In the genomic region with DNA sequence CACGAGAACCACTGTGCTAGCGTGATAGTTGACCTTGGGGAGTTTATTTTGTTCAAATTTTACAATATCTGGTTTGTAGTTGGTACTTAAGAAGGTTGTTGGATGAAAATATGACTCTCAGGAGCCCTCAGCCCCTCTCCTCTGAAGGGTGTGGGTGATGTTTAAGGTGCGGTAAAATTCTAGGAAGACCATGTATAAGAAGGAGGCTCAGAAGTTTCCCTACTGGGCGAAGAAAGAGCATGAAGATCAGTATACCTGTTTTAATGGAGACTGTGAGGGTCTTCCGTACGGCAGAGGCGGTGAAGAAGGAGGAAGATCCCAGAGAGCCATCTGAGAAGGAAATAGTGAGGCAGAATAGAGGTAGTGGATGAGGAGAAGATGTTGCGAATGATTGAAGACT, we compare ENCODE assay signal across 34 mouse cellular contexts. TPM values are rescaled to one million over a fixed set of nuclear protein-coding genes. Genes with fewer than 3 reads are reported as not detected.
"Had no signal": no experiment of that assay in that cellular context is flagged by ENCODE, and none has a peak within 500 bp of the region (broad histone marks: within the 10 kb centered on the region; RNA-seq: fewer than 3 reads in every experiment).

No protein-coding gene starts in this region.

- H3K27me3 ChIP-seq: limb, embryonic 12.5 days; limb, embryonic 13.5 days; limb, embryonic 15.5 days; liver, embryonic 12.5 days; liver, embryonic 13.5 days; liver, embryonic 15.5 days; lung, embryonic 15.5 days; megakaryocyte, embryonic 14.5 days; midbrain, embryonic 12.5 days; midbrain, embryonic 13.5 days; midbrain, embryonic 15.5 days; neural tube, embryonic 12.5 days had no signal

- H3K9me3 ChIP-seq: limb, embryonic 10.5 days; limb, embryonic 12.5 days; limb, embryonic 13.5 days; limb, embryonic 15.5 days; liver, embryonic 12.5 days; liver, embryonic 13.5 days; liver, embryonic 15.5 days; lung, embryonic 15.5 days; megakaryocyte, embryonic 14.5 days; midbrain, embryonic 10.5 days; midbrain, embryonic 12.5 days; midbrain, embryonic 13.5 days; midbrain, embryonic 15.5 days; neural tube, embryonic 12.5 days had no signal

- H3K4me2 ChIP-seq: limb, embryonic 12.5 days; limb, embryonic 13.5 days; limb, embryonic 15.5 days; liver, embryonic 11.5 days; liver, embryonic 12.5 days; liver, embryonic 13.5 days; liver, embryonic 15.5 days; lung, embryonic 14.5 days; lung, embryonic 15.5 days; midbrain, embryonic 12.5 days; midbrain, embryonic 13.5 days; midbrain, embryonic 15.5 days; neural tube, embryonic 12.5 days had no signal

- H3K9ac ChIP-seq: limb, embryonic 12.5 days; limb, embryonic 13.5 days; limb, embryonic 15.5 days; liver, embryonic 12.5 days; liver, embryonic 13.5 days; liver, embryonic 14.5 days; liver, embryonic 15.5 days; liver, postnatal 0 days; lung, embryonic 14.5 days; lung, embryonic 15.5 days; midbrain, embryonic 12.5 days; midbrain, embryonic 13.5 days; midbrain, embryonic 15.5 days; neural tube, embryonic 12.5 days had no signal

- H3K4me3 ChIP-seq: left cerebral cortex, adult 2 months; limb, embryonic 10.5 days; limb, embryonic 12.5 days; limb, embryonic 13.5 days; limb, embryonic 15.5 days; liver, embryonic 12.5 days; liver, embryonic 13.5 days; liver, embryonic 15.5 days; lung, embryonic 15.5 days; megakaryocyte, embryonic 14.5 days; midbrain, embryonic 10.5 days; midbrain, embryonic 12.5 days; midbrain, embryonic 13.5 days; midbrain, embryonic 15.5 days; myocyte; neural tube, embryonic 12.5 days had no signal

- DNase-seq: left cerebral cortex, postnatal 4 days; liver; liver, embryonic 13.5 days; liver, postnatal 0 days; lung, adult 18-20 months; lung, adult 2 months; lung, embryonic 14.5 days; lung, postnatal 10 days; lung, postnatal 14 days; lung, postnatal 36 days; lung, postnatal 4 days had no signal

- H3K36me3 ChIP-seq: limb, embryonic 10.5 days; limb, embryonic 12.5 days; limb, embryonic 13.5 days; limb, embryonic 15.5 days; liver, embryonic 12.5 days; liver, embryonic 13.5 days; liver, embryonic 15.5 days; lung, embryonic 15.5 days; midbrain, embryonic 10.5 days; midbrain, embryonic 12.5 days; midbrain, embryonic 13.5 days; midbrain, embryonic 15.5 days; neural tube, embryonic 12.5 days had no signal

- H3K4me1 ChIP-seq: limb, embryonic 10.5 days; limb, embryonic 12.5 days; limb, embryonic 15.5 days; liver, embryonic 12.5 days; liver, embryonic 13.5 days; liver, embryonic 15.5 days; lung, embryonic 15.5 days; midbrain, embryonic 15.5 days; neural tube, embryonic 12.5 days had no signal

- ATAC-seq: liver, embryonic 12.5 days; liver, postnatal 0 days; lung, postnatal 0 days; midbrain, embryonic 13.5 days; midbrain, embryonic 15.5 days; midbrain, embryonic 16.5 days had no signal

- H3K27ac ChIP-seq: left cerebral cortex, adult 2 months; limb, embryonic 10.5 days; limb, embryonic 12.5 days; limb, embryonic 13.5 days; limb, embryonic 15.5 days; liver, embryonic 12.5 days; liver, embryonic 13.5 days; liver, embryonic 14.5 days; liver, embryonic 15.5 days; lung, embryonic 15.5 days; macrophage; midbrain, embryonic 10.5 days; midbrain, embryonic 12.5 days; midbrain, embryonic 13.5 days; midbrain, embryonic 15.5 days; neural tube, embryonic 12.5 days had no signal

RNA-seq across cellular contexts. Expression of a gene that starts 38.0 kb away (rescaled TPM):
- total RNA-seq: megakaryocyte, adult 5-6 weeks; monocyte, adult 5-6 weeks had no signal
- polyA plus RNA-seq: liver, adult 2 months had no signal
